Mouse (Mus musculus) cerebral cortex, adult 2 months (tissue): ENCODE measurements around the gene Mllt6.

Experiments
- WGBS: fragments of 180-500 bp; shearing (Covaris S2); methylation state at CpG from one replicate; pipeline ENCODE4 v1.1.7; 2018; 5-methylcytosine and 5-hydroxymethylcytosine counted together

Gene Mllt6

GRCm38 (mm10) chr11:97668160-97668559, 4.9 kb downstream of the Mllt6 start:
- WGBS, result 85% methylated on average over 7 of the region's 7 CpGs

- 42% methylated on average over 15 of the region's 15 CpGs for WGBS
These were observed 6.1 kb downstream of the Mllt6 start for GRCm38 (mm10) chr11:97669268-97669667.

DNA sequence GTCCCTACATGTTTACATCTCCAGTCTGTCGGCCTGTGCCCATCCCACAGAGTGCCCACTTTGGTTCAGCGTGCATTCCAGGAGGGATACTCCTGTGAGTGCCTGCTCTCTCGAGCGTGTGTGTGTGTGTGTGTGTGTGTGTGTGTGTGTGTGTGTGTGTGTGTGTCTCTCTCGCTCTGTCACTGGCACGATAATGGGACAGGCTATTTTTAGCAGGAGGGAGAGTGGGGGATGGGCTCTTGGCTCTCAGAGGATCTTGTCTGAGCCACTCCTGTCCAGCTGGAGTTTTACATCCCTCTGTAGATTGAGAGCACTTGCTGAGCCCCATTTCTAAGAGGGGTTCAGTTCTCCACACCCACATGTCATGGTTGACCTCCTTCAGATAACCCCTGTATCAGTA, 6.6 kb downstream of the Mllt6 start:
- WGBS, result 14% methylated on average over 6 of the region's 6 CpGs

DNA sequence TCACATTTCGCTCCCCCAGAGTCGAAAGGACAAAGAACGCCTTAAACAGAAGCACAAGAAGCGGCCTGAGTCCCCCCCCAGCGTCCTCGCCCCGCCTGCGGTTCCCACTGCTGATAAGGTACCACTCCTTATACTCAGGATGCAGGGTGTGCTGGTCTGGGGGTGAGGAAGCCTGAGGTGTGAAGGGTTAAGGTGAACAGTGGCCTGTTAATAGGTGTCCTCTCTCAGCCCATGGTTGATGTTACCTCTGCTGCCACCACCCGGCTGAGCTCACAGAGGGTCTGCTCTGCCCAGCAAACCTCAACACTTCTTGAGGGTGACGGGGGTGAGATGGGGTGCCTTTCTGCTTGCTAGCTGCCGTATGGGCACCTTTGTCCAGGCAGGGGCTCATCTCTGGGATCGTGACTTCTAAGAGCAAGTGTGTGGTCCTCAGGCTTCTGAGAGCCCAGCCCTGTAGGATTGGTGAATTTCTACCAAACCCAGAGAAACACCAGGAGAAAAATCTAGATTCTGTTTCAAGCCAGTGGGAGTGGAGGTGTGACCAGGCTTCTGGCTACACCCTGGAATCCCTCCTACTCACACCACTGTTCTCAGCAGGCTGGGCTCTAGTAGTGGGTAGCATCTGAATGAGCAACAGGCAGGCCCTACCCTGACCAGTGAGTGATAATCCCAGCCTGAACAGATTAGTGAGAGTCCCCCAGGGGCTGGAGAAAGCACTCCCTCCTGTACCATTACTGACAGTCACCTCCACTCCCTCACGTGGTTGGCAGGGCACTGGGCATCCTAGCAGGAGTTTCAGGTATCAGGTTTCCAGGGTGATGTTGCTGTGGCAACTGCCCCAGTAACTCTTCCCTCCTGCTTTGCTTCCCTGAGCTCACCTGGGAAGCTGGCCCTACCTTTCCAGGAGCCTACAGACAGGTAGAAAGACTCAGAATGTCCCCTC, 7.3 kb downstream of the Mllt6 start:
- 69% methylated on average over 13 of the region's 13 CpGs for WGBS

DNA sequence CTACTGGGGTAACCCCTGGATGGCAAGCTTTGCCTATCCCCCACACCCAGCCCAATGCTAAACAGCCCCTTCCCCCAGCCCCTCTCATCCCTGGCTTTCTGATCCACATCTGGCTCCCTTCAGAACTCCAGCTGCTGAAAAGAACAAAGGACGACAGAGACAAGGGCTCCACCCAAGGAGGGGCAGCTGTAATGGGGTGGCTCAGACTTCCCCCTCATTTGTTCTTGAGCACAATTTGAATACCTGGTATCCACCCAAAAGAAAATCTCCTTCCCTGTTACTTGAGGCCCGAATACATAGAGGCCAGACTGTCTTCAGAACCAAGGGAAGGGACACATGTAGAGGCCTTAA, 7.9 kb downstream of the Mllt6 start:
- WGBS, result 53% methylated on average over 2 of the region's 2 CpGs

GRCm38 (mm10) chr11:97673148-97673547, 9.9 kb downstream of the Mllt6 start:
- WGBS, result 90% methylated on average over 11 of the region's 11 CpGs

GRCm38 (mm10) chr11:97676050-97676754, 13.0 kb downstream of the Mllt6 start:
- 91% methylated on average over 15 of the region's 15 CpGs for WGBS

DNA sequence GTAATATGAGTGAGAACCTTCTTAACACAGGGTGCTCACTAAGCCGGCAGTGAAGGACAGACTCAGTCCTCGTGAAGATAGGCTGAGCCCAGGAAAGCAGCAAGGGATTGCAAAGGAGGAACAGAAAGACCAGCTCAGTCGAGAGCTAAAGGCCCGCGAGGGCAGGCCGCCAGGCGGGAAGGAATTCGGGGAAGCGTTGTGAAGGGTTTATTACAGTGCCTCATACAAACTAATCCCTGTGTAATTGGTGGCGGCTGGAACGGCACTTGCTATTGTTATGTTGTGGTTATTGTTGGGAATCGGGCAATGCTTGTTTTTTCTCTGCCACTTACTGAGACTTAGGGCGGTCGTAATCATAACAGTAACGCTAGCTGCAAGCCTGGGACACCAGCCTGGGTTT, 14.2 kb downstream of the Mllt6 start:
- 66% methylated on average over 15 of the region's 15 CpGs for WGBS

DNA sequence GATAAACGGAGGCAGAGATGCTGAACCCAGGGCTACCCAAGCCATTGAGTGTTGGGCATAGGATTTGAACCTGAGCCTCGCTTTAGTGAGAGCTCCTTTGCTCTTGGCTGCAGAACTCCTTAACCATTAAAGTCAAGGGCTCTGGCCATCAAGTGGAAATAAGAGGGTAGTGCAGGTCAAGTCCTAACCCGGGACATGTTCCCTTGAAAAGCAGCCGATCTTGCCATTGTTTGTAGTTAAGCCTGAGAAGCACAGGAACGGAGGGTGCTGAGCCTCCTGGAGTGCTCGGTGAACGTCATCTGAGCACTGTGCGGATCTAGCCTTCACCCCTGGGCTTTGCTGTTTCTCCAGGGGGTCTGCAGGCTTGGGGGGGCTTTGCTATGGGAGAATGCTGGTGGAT, 14.6 kb downstream of the Mllt6 start:
- WGBS, result 73% methylated on average over 8 of the region's 8 CpGs

GRCm38 (mm10) chr11:97678301-97678700, 15.1 kb downstream of the Mllt6 start:
- WGBS, result 75% methylated on average over 14 of the region's 15 CpGs

GRCm38 (mm10) chr11:97680430-97680829, 17.2 kb downstream of the Mllt6 start:
- 56% methylated on average over 12 of the region's 12 CpGs for WGBS

DNA sequence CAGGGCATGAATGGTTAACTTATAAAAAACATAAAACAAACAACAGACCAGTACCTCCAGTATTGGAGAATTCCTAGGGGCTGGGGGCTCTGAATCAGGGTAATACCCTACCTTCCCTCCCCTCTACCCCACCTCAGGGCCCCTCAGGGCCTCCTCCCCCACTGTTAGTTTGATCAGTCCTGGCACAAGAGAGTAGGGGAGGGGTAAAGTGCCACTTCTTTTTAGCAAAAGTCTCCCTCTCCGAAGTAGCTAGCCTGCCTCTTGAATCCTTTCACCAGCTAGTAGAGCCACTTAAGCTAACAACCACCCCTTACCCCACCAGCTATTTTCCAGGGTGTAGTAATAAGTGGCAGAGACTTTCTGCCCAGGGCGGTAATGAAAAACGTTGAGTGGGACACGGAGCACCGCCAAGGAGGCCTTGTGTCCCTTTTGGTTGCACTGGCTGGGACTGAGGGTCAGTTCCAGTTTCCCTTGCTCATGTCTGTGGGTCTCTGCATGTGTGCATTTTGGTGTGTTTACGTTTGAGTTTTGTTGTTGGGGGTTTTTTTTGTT, 19.4 kb downstream of the Mllt6 start:
- 79% methylated on average over 6 of the region's 6 CpGs for WGBS

DNA sequence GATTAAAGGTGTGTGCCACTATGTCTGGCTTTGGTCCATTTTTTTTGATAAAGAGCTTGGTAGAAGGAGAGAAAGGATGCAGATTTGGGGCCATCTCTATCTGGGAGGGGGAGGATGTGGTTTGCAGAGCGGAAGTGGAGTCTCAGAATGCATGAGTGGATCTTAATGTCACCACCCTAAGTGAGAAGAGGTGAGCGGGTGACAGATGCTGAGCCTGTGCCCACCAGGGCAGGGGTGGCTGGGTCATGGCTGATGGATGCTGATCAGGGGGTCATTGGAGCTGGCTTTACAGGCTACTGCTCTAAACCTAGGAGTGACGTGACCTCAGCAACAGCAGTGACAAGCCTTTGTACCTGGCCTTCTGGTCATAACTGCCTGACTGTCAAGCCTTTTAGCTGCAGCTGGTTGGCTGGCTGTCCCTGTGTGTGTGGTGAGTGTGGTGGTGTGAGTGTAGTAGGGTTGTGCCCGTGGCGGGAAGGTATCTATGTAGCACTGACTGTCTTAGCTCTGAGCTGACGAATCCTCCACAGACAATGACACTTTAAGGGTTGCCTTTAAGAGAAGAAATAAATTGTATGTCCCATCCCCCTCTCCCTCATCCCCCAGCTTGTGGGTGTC, 21.0 kb downstream of the Mllt6 start:
- 81% methylated on average over 6 of the region's 6 CpGs for WGBS

DNA sequence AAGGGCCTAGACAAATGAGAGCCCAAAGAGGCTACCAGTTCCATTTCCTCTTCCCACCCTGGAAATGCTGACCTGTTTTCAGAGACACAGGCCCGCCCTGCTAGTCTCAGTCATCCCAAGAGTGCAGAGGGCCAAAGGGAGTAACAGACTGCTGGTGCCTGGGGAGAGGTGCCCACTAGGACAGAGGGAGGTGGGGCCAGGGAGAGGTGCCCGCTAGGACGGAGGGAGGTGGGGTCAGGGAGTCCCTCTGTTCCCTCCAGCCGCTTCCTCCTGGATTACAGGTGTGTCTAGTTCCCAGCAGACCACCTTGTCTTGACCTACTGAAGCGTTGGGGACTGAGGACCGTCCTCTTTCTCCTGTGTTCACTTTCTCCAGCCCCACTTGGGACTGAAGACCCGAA, 21.6 kb downstream of the Mllt6 start:
- 58% methylated on average over 7 of the region's 7 CpGs for WGBS

DNA sequence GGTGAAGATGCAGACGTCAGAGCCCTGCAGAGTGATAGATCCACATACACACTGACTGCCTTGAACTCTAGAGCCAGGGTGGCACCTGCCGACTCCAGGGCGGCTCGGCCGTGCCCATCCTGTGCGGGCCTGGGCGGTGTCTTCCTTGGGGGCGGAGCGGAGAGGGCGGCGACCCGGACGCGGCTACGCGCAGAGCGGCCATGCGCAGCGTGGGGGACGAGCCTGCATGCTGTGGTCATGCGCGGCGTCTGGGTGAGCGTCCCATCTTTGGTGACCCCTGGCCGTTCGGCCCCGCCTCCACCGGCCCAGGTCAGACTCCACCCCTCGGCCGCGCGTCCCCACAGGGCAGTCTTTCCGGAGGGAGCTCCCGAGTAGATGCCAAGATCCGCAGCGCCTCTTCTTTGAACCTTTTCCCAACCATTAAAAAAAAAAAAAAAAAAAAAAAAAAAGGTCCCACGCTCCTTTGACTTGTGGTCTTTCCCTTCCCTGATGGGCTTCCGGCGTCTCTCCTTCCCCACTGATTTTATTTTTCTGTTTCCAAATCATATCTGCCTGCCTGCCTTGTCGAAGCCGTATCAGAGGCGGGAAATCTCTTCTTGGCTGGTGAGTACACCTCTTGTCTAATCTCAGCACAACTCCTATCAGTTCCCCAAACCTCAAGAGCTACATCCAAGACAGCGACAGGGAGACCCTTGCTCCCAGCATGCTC, 22.6 kb downstream of the Mllt6 start, which contains the start of gene Cisd3:
Gene Cisd3 (plus strand): TSS at position 214 of the 709 bp plus-strand sequence.
- WGBS, result under 1% methylated on average over 43 of the region's 43 CpGs

- WGBS, result 74% methylated on average over 11 of the region's 11 CpGs
These were observed 23.2 kb downstream of the Mllt6 start for GRCm38 (mm10) chr11:97686322-97686908.

DNA sequence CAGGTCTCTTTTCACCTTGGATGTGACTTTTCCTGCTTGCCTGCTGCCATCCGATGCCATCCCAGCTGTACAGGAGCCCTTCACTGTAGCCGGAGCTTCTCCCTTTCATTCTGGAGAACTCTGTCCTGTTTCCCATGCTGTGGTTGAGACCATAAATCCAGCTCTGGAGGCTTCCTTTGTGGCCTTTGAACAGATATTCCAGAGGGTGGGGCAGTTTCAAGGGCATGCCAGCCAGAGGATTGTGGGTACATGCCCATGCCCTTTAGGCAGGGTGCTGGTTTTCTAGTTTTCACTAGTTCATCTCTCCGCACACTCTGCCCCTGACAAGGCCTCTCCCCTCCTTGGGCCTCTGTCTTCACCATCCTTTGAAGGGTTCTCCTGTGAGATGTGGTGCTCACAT, 23.8 kb downstream of the Mllt6 start:
- WGBS, result 89% methylated on average over 3 of the region's 3 CpGs

DNA sequence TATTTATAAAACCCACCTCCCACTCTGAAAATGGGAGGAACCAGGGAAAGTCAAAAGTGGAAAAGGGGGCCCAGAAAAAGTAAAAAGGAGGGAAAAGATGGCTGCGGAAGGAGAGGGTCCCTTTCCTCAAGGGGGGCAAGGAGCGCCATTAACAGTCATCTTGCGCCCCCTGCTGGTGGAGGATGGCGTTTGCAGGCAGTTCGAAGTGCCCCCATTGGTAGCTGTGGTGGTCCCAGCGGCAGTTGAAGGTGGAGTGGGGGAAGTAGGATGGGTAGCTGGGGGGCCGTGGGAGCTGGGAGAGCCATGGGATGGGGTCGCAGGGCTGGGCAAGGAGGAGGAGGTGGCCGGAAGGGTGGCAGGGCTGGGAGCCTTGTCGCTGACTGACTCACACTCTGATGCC, 26.6 kb downstream of the Mllt6 start:
- WGBS, result 24% methylated on average over 10 of the region's 10 CpGs

GRCm38 (mm10) chr11:97694435-97694834, 31.2 kb downstream of the Mllt6 start:
- WGBS, result 58% methylated on average over 4 of the region's 4 CpGs

GRCm38 (mm10) chr11:97694921-97695711, 31.9 kb downstream of the Mllt6 start:
- WGBS, result 29% methylated on average over 17 of the region's 17 CpGs
